Mouse (Mus musculus) midbrain, postnatal 0 days (tissue): Measurements from ENCODE around the gene Txnip. TPM values are rescaled to one million over a fixed set of nuclear protein-coding genes. Genes with fewer than 3 reads are reported as not detected.

Experiments used
- ATAC-seq: fragments of 200-750 bp; cut with Nextera tagmentation; 2 replicates; pipeline ENCODE4 v1.8.0; 2017; ENCODE audit warnings: moderate number of reproducible peaks, mild to moderate bottlenecking, moderate TSS enrichment, moderate library complexity; ENCODE audit not compliant: low FRiP score
- DNase-seq: peaks from one replicate; pipeline ENCODE4 v3.0.0-alpha.2; 2015; ENCODE audit warnings: low spot score
- H3K27ac ChIP-seq: fragments of 300-500 bp; sonication (generic); 2 replicates; pipeline ENCODE4 v1.5.1; 2014; ENCODE audit warnings: low read depth, mild to moderate bottlenecking, low read length, mixed read lengths
- H3K27me3 ChIP-seq: fragments of 300-500 bp; sonication (generic); 2 replicates; pipeline ENCODE4 v1.6.1; 2014; ENCODE audit warnings: low read length, control low read depth, mixed read lengths; ENCODE audit not compliant: insufficient read depth
- H3K36me3 ChIP-seq: fragments of 300-500 bp; sonication (generic); 2 replicates; pipeline ENCODE4 v1.6.1; 2014; ENCODE audit warnings: low read length, control low read depth, mixed read lengths; ENCODE audit not compliant: insufficient read depth
- H3K4me1 ChIP-seq: fragments of 300-500 bp; sonication (generic); 2 replicates; pipeline ENCODE4 v1.6.1; 2014; ENCODE audit warnings: mild to moderate bottlenecking, control low read depth, antibody characterized with exemption, low read length, mixed read lengths; ENCODE audit not compliant: insufficient read depth
- H3K4me2 ChIP-seq: fragments of 300-500 bp; sonication (generic); 2 replicates; pipeline ENCODE4 v1.6.1; 2014; ENCODE audit warnings: low read depth, mild to moderate bottlenecking, low read length, mixed read lengths; ENCODE audit not compliant: poor library complexity, severe bottlenecking
- H3K4me3 ChIP-seq: fragments of 300-500 bp; sonication (generic); 2 replicates; pipeline ENCODE4 v1.5.1; 2014; ENCODE audit warnings: low read depth, mild to moderate bottlenecking, low read length, moderate library complexity
- H3K9ac ChIP-seq: fragments of 300-500 bp; sonication (generic); replicated peaks from 2 replicates; pipeline ENCODE4 v1.6.1; 2014; ENCODE audit warnings: mild to moderate bottlenecking, low read length, moderate library complexity, mixed read lengths; ENCODE audit not compliant: poor library complexity, severe bottlenecking
- H3K9me3 ChIP-seq: fragments of 300-500 bp; sonication (generic); 2 replicates; pipeline ENCODE4 v1.6.1; 2016; ENCODE audit warnings: low read length, control low read depth
- CTCF ChIP-seq: IDR thresholded peaks from 2 replicates; pipeline ENCODE4 v1.5.1; 2016; ENCODE audit warnings: antibody characterized with exemption, mild to moderate bottlenecking
- WGBS: fragments of 180-500 bp; shearing (Covaris S2); extraction: QIAGEN DNeasy Blood & Tissue Kit; methylation state at CpG from one replicate; pipeline ENCODE4 v1.1.7; 2014; 5-methylcytosine and 5-hydroxymethylcytosine counted together
- polyA plus RNA-seq: library from polyadenylated mRNA; unstranded; fragments of >200 nt; fragmentation: Nextera tagmentation; extraction: Ambion mirVana; gene quantifications from 2 replicates; pipeline ENCODE4 v1.2.1, GENCODE M21; 2015
- total RNA-seq: library from RNA; depleted of rRNA; stranded (reverse); fragments of >200 nt; gene quantifications from 2 replicates; pipeline ENCODE4 v1.2.3, GENCODE M21; 2014

The Txnip gene
- total and polyA plus RNA-seq, 2 experiments from 2014 or later, result 116 to 145 TPM

DNA sequence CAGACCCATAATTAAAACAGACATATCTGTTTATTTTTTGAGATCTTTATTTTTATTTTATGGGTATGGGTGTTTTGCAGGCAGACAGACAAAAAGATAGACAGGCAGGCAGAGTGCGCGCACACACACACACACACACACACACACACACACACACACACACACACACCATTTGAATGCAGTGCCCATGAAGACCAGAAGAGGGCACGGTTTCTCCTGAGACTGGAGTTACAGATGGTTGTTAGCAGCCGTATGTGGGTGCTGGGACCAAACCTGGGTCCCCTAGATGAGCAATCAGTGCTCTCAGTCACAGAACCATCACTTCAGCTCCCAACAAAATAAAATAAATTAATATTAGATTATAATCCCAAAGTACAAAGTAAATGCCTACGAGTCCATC lies 25.6 kb downstream of the Txnip start:
- no peaks in the 10 kb centered on the region for H3K36me3 ChIP-seq
- 95% methylated on average over 5 of the region's 5 CpGs for WGBS
- H3K4me3 ChIP-seq, result no peak overlapping the region
- H3K4me1 ChIP-seq, result 0 out of 2 replicates have a peak, but pooled peaks cover 3% of the 10 kb centered on the region
- DNase-seq (no peak), ATAC-seq (no peak)
- no peaks in the 10 kb centered on the region for H3K9me3 ChIP-seq
- no peaks in the 10 kb centered on the region for H3K27me3 ChIP-seq
- no peak overlapping the region for H3K9ac ChIP-seq
- H3K27ac ChIP-seq, result no peak overlapping the region
- peak; percentile 33 for TF ChIP-seq CTCF
- H3K4me2 ChIP-seq, result no peak overlapping the region

DNA sequence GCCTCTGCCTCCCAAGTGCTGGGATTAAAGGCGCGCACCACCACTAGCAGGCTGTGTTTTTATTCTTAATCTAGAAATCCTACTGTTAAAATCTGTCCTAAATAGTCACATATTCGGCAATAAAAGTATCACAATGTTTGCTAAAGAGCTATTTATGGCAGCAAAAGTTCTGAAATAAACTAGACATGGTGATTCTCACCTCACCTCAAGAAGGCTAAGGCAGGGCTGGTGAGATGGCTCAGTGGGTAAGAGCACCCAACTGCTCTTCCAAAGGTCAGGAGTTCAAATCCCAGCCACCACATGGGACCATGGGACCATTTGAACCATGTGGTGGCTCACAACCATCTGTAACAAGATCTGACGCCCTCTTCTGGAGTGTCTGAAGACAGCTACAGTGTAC lies 32.9 kb downstream of the Txnip start:
- H3K4me3 ChIP-seq, result no peak overlapping the region
- no peak overlapping the region for H3K9ac ChIP-seq
- DNase-seq, result no peak
- H3K27me3 ChIP-seq, result no peaks in the 10 kb centered on the region
- TF ChIP-seq CTCF, result no peak
- no peak overlapping the region for H3K27ac ChIP-seq
- peaks cover 3% of the 10 kb centered on the region; the same call in 1 of the 2 replicates for H3K4me1 ChIP-seq
- ATAC-seq, result no peak
- H3K4me2 ChIP-seq, result no peak overlapping the region
- H3K36me3 ChIP-seq, result no peaks in the 10 kb centered on the region
- WGBS, result 83% methylated on average over 4 of the region's 4 CpGs
- no peaks in the 10 kb centered on the region for H3K9me3 ChIP-seq

DNA sequence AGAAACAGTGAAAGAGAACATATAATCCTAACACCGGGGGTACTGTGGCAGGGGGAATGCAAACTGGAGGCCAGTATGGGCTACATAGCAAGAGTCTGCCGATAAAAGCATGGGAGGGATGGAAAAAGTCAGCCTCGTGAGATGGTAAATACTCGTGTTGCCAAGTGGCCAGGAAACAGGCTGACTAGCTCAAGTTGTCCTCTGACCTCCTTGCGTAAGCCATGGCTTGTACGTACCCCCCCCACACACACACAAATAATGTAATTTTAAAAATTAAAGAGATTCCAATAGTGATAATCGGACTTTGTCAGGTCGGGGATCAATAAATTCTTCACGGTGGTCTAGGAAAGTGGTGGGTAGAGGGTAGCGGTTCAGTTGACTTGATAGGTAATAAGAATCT lies 35.6 kb downstream of the Txnip start:
- Histone ChIP-seq H3K36me3 (no peaks in the 10 kb centered on the region), H3K4me3 (peak overlapping the region; percentile 57), H3K27ac (peak overlapping the region; percentile 83), H3K4me2 (peak overlapping the region; percentile 75), H3K27me3 (no peaks in the 10 kb centered on the region), H3K9ac (peak overlapping the region; percentile 67), H3K9me3 (no peaks in the 10 kb centered on the region), H3K4me1 (peaks cover 8% of the 10 kb centered on the region; the same call in 1 of the 2 replicates)
- ATAC-seq, result no peak
- under 1% methylated on average over 10 of the region's 10 CpGs for WGBS
- peak; percentile 46 for DNase-seq
- TF ChIP-seq CTCF, result no peak

DNA sequence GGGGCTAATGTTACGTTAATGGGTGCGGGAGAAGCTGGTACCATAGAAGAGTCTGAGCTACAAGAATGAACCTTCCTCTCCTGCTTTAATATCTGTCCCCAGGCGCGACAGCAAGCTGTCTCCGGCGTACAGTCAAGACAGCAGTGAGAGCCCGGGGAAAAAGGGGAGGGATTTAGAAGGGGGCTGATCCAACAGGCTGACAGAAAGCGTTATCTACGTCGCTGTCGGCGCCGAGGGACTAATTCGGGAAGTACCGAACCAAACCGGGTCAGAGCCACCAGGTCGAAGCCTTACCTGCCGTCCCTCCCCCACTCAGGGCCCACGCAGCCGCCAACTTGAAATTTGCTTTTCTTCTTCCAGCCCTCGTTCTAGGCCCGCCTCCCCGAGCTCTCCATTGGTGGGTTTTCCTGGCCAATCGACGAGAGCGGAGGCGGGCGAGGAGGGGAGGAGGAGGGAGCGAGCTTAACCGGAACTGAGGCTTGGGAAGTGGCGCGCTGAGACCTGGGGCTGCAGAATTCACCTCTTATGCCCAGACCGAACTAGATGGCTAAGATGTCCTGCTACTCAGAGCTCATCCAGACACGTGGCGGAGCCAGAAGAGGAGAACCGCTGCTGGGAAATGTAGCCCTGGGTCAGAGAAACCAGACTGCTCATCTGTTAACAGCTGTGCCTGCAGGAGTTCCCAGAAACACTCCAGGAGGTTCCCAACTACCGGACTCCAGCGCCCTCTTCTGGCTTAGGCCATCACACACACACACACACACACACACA lies 36.2 kb downstream of the Txnip start, which contains the start of gene Polr3gl:
Gene Polr3gl (minus strand): TSS at position 392 of the 771 bp plus-strand sequence.
- H3K4me1 ChIP-seq, result peaks cover 8% of the 10 kb centered on the region; the same call in 1 of the 2 replicates
- TF ChIP-seq CTCF, result peak; percentile 51
- DNase-seq (peak; percentile 95), ATAC-seq (peak; percentile 86)
- no peaks in the 10 kb centered on the region for H3K9me3 ChIP-seq
- H3K9ac ChIP-seq, result peak within 1 kb of the TSS; percentile 67
- H3K4me3 ChIP-seq, result peak within 1 kb of the TSS; percentile 57
- no peaks in the 10 kb centered on the region for H3K36me3 ChIP-seq
- peak within 1 kb of the TSS; percentile 75 for H3K4me2 ChIP-seq
- H3K27me3 ChIP-seq, result no peaks in the 10 kb centered on the region
- WGBS, result under 1% methylated on average over 34 of the region's 38 CpGs
- H3K27ac ChIP-seq, result peak within 1 kb of the TSS; percentile 83

DNA sequence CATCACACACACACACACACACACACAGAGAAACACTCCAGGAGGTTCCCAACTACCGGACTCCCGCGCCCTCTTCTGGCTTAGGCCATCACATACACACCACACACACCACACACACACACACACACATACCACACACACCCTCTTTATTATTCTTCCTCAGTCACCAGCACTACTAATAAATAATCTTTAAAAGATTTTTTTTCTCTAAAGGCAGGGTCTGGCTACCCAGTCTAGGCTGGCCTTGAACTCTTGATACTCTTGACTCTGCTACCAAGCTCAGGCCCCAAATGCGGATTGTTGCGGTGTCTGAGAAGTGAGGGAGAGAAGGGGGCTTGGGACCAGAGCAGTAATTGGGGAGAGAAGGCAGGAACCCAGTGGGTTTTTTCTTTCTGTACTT lies 37.1 kb downstream of the Txnip start:
- Histone ChIP-seq H3K27me3 (no peaks in the 10 kb centered on the region), H3K4me3 (no peak overlapping the region), H3K27ac (peak overlapping the region; percentile 77; the same call in 1 of the 2 replicates), H3K4me2 (no peak overlapping the region), H3K9ac (no peak overlapping the region), H3K36me3 (no peaks in the 10 kb centered on the region), H3K9me3 (no peaks in the 10 kb centered on the region), H3K4me1 (peaks cover 8% of the 10 kb centered on the region; the same call in 1 of the 2 replicates)
- 83% methylated on average over 5 of the region's 5 CpGs for WGBS
- no peak for TF ChIP-seq CTCF
- DNase-seq (no peak), ATAC-seq (no peak)

DNA sequence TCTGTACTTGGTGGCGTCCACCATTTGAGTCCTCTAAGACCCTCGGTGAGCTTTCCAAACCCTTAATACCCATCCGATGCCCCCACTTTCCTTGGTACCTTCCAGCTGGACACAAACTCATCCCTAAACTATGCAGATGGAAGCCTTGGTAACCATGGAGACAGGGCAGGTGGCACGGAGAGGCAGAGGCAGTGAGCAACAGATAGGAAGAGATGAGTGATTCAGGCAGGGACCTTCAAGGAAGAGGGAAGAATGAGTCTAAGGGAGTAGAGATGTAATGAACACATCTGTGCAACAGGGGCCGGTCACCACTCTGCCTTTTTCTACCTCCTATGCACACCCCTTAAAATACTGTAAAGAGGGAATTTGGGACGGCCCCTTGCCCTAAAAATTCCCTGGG lies 37.9 kb downstream of the Txnip start:
- 21% methylated on average over 6 of the region's 6 CpGs for WGBS
- Histone ChIP-seq H3K4me1 (peaks cover 8% of the 10 kb centered on the region; the same call in 1 of the 2 replicates), H3K4me2 (peak overlapping the region; percentile 96), H3K27me3 (no peaks in the 10 kb centered on the region), H3K9me3 (no peaks in the 10 kb centered on the region), H3K27ac (peak overlapping the region; percentile 77), H3K4me3 (peak overlapping the region; percentile 60), H3K9ac (peak overlapping the region; percentile 81), H3K36me3 (no peaks in the 10 kb centered on the region)
- DNase-seq, result peak; percentile 44
- peak; percentile 4 for TF ChIP-seq CTCF
- ATAC-seq, result no peak
